Mouse (Mus musculus): ENCODE results near the gene Ggta1. TPM values are rescaled to one million over a fixed set of nuclear protein-coding genes. Genes with fewer than 3 reads are reported as not detected.

The Ggta1 gene
- polyA plus RNA-seq, 1 experiment from 2014 or later: 6.1 TPM

DNA sequence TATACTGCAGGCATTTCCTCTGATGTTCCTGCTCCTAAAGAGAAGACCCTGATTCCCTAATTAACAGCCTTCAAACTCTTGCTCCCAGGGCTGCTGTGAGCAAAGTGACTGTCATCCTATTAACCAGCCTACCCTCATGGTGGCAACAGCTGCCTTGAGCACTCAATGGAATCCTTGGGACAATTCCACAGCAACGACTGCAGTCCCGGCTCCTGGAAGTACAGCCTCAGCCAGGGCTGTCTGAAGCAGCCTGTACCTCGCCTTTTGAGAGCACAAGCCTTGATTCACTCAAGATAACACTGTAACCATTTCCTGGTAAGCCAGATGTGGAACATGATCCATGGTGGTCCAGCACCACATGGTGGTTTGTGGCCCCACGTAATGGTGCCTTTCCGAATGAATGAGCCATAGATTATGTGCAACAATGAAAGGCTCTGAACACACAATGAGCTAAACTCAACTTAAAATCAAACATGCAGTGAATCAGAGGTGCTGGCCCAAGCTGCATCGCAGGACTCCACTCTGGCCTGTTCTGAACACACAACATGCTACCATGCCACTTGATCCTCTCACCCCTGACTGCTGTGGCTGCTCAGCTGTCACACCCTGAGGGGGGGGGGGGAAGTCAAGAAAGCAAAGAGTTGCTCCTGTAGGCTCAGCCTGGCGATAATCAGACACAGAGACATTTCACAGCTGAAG lies 14.7 kb downstream of the Ggta1 start:
- Histone ChIP-seq H3K27me3 (ENCODE audit: control insufficient read depth, insufficient read depth, low read depth, low read length) (no peaks in the 10 kb centered on the region), H3K27ac (ENCODE audit: low read length) (no peak overlapping the region), H3K4me2 (ENCODE audit: low read length) (no peak overlapping the region), H3K4me3 (ENCODE audit: low read depth, low read length) (no peak overlapping the region), H3K9me3 (replicated peaks; ENCODE audit: control insufficient read depth, low read length, poor library complexity, severe bottlenecking) (no peaks in the 10 kb centered on the region), H3K4me1 (ENCODE audit: control insufficient read depth, insufficient read depth, low read length) (no peaks in the 10 kb centered on the region), H3K36me3 (ENCODE audit: control insufficient read depth, insufficient read depth, low read length) (no peaks in the 10 kb centered on the region), H3K9ac (ENCODE audit: low read depth, low read length) (no peak overlapping the region)
- 55% methylated on average over 7 of the region's 7 CpGs for WGBS
- no peak for ATAC-seq

DNA sequence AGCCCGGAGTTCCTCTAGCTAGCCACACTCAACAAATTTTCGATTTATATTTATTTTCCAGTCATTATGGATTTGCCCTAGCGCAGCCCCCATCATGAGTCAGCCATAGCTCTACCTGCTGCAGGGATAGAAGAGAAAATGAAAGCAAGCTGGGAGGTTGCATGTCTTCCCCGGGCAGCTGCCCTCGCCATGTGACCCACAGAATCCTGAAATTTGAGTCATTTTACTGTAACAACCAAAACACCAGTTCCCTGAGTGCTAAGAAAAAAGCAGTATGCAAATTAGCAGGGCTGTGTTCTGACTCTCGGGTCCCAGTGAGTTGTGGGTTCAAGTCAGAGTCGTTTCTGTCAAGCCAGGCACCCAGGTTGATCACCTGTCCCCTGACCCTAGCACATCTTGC lies 15.6 kb downstream of the Ggta1 start:
- no peak overlapping the region for H3K9ac ChIP-seq (ENCODE audit: low read depth, low read length)
- H3K4me3 ChIP-seq (ENCODE audit: low read depth, low read length): no peak overlapping the region
- no peaks in the 10 kb centered on the region for H3K36me3 ChIP-seq (ENCODE audit: control insufficient read depth, insufficient read depth, low read length)
- H3K27ac ChIP-seq (ENCODE audit: low read length): no peak overlapping the region
- no peak for ATAC-seq
- no peaks in the 10 kb centered on the region for H3K4me1 ChIP-seq (ENCODE audit: control insufficient read depth, insufficient read depth, low read length)
- WGBS: 86% methylated on average over 7 of the region's 7 CpGs
- H3K9me3 ChIP-seq (replicated peaks; ENCODE audit: control insufficient read depth, low read length, poor library complexity, severe bottlenecking): no peaks in the 10 kb centered on the region
- no peak overlapping the region for H3K4me2 ChIP-seq (ENCODE audit: low read length)
- H3K27me3 ChIP-seq (ENCODE audit: control insufficient read depth, insufficient read depth, low read depth, low read length): no peaks in the 10 kb centered on the region

DNA sequence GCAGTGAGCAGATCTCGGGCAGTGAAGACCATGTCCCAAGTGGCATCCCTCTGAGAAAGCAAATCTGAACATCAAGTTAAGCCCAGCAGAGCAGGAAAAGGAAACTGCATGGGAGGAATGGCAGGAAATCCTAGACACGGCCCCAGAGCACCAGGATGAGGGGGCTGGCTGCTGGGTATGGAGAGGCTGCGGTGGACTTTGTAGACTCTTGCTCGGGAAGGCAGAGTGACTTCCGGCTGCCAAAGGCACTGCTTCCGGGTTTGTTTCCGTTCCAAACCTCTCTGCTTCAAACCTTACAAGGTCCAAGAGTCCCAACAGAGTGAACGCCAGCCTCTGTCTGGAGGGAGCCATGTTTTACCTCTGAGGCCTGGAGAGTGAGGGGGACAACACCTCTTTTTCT lies 16.2 kb downstream of the Ggta1 start:
- WGBS: 84% methylated on average over 8 of the region's 8 CpGs
- Histone ChIP-seq H3K27ac (ENCODE audit: low read length) (no peak overlapping the region), H3K4me2 (ENCODE audit: low read length) (no peak overlapping the region), H3K9me3 (replicated peaks; ENCODE audit: control insufficient read depth, low read length, poor library complexity, severe bottlenecking) (no peaks in the 10 kb centered on the region), H3K36me3 (ENCODE audit: control insufficient read depth, insufficient read depth, low read length) (no peaks in the 10 kb centered on the region), H3K27me3 (ENCODE audit: control insufficient read depth, insufficient read depth, low read depth, low read length) (no peaks in the 10 kb centered on the region), H3K4me3 (ENCODE audit: low read depth, low read length) (no peak overlapping the region), H3K9ac (ENCODE audit: low read depth, low read length) (no peak overlapping the region), H3K4me1 (ENCODE audit: control insufficient read depth, insufficient read depth, low read length) (no peaks in the 10 kb centered on the region)
- no peak for ATAC-seq

DNA sequence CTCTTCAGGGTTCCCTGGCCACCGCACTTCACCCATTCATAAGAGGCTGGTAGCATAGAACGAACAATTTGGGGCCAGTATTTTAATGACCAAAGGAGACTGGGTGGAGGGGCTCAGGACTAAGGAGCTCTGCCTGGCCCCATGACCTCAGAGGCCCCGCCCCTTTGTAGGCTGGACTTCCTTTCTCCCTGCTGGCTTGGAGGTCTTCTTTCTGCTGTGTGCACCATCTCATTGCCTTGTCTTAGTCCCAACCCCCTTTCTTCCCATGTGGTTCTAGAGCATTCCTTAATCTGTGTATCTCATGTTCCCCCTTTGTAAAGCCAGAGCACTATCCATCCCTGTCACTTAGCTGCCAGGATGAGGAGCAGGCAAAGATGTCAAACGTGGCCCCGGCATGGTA lies 16.7 kb downstream of the Ggta1 start:
- Histone ChIP-seq H3K36me3 (ENCODE audit: control insufficient read depth, insufficient read depth, low read length) (no peaks in the 10 kb centered on the region), H3K27ac (ENCODE audit: low read length) (no peak overlapping the region), H3K9ac (ENCODE audit: low read depth, low read length) (no peak overlapping the region), H3K4me3 (ENCODE audit: low read depth, low read length) (no peak overlapping the region), H3K4me2 (ENCODE audit: low read length) (no peak overlapping the region), H3K27me3 (ENCODE audit: control insufficient read depth, insufficient read depth, low read depth, low read length) (no peaks in the 10 kb centered on the region), H3K4me1 (ENCODE audit: control insufficient read depth, insufficient read depth, low read length) (no peaks in the 10 kb centered on the region), H3K9me3 (replicated peaks; ENCODE audit: control insufficient read depth, low read length, poor library complexity, severe bottlenecking) (no peaks in the 10 kb centered on the region)
- WGBS: 86% methylated on average over 5 of the region's 5 CpGs
- ATAC-seq: no peak

DNA sequence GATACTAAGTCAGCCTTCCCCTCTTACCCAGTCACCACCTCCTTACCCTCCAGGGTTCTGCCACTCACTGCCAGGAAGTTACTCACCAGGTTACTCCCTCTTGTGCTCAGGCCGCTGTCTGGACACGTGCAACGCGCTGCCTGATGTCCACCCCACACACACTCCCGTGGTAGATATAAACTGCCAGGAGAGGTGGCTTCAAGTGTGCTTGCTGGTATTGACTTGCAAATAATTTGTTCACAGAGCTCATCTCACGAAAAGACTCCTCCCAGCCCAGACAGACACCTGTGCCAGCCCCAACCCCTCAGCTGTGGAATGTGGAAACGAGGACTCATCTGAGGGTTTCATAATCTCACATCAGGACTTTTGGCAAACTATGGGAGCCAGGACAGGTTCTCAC lies 17.4 kb downstream of the Ggta1 start:
- H3K4me1 ChIP-seq (ENCODE audit: control insufficient read depth, insufficient read depth, low read length): no peaks in the 10 kb centered on the region
- H3K9ac ChIP-seq (ENCODE audit: low read depth, low read length): no peak overlapping the region
- WGBS: 76% methylated on average over 7 of the region's 7 CpGs
- no peak overlapping the region for H3K4me2 ChIP-seq (ENCODE audit: low read length)
- H3K9me3 ChIP-seq (replicated peaks; ENCODE audit: control insufficient read depth, low read length, poor library complexity, severe bottlenecking): no peaks in the 10 kb centered on the region
- no peak overlapping the region for H3K27ac ChIP-seq (ENCODE audit: low read length)
- no peaks in the 10 kb centered on the region for H3K36me3 ChIP-seq (ENCODE audit: control insufficient read depth, insufficient read depth, low read length)
- ATAC-seq: no peak
- no peak overlapping the region for H3K4me3 ChIP-seq (ENCODE audit: low read depth, low read length)
- no peaks in the 10 kb centered on the region for H3K27me3 ChIP-seq (ENCODE audit: control insufficient read depth, insufficient read depth, low read depth, low read length)

DNA sequence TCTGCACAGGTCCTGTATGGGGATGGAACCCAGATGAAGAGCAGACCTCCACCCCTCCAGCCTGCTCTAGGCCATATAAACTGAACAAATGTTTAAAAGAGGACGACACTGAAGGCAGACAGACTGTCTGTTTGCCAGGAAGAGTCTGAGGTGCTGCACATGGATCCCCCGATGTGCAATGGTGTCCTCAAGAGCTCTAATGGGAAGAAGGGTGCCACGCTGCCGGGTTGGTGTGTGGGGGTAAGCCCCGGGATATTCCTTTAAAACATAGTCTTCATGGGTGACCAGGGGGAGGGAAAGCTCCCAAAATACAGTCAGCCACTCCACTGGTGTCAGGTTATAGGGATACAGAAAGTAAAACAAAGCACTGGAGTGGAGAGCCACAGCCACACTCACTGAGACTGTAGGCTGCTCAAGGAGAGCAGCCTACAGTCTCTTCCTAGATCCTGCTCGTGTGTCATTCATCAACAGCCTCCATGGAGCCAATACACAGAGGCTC lies 18.2 kb downstream of the Ggta1 start:
- H3K9me3 ChIP-seq (replicated peaks; ENCODE audit: control insufficient read depth, low read length, poor library complexity, severe bottlenecking): no peaks in the 10 kb centered on the region
- no peaks in the 10 kb centered on the region for H3K27me3 ChIP-seq (ENCODE audit: control insufficient read depth, insufficient read depth, low read depth, low read length)
- no peak overlapping the region for H3K27ac ChIP-seq (ENCODE audit: low read length)
- no peaks in the 10 kb centered on the region for H3K36me3 ChIP-seq (ENCODE audit: control insufficient read depth, insufficient read depth, low read length)
- no peak overlapping the region for H3K9ac ChIP-seq (ENCODE audit: low read depth, low read length)
- no peaks in the 10 kb centered on the region for H3K4me1 ChIP-seq (ENCODE audit: control insufficient read depth, insufficient read depth, low read length)
- 82% methylated on average over 6 of the region's 6 CpGs for WGBS
- no peak overlapping the region for H3K4me2 ChIP-seq (ENCODE audit: low read length)
- no peak for ATAC-seq
- H3K4me3 ChIP-seq (ENCODE audit: low read depth, low read length): no peak overlapping the region

DNA sequence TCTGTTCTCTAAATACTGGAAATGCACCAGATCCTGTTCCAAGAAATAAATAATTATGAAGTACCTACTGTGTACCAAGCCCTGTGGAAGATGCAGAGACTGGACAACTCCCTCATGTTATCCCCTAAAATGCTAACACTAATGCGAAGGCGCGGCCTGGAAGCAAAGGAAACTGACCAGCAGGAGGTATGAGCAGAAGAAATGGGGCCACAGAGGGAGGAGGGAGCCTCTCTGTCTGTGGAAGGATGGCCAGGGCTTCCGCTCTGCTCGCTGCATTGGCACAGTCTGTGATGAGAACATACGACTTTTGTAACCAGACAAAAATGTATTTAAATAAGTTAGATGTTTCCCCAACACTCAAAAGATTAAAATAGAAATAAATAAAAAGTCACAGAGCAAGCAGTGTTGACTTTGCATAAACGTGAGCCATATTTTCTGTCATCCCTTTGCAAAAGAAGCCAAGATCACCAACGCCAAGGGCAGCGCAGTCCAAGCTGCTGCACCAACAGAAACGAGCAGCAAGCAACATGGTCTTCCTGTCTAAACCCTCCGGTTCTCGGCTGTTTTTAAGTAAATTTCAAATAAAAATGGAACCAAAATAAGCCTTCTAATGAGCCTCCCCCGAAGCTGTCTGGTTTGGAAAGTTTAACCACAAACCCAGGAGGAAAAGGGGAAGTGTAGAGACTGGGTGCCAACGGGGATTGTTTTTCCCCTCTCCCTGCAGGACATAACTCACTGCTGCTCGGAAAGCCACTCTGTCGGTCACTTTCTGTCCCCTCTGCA lies 18.9 kb downstream of the Ggta1 start:
- H3K9me3 ChIP-seq (replicated peaks; ENCODE audit: control insufficient read depth, low read length, poor library complexity, severe bottlenecking): no peaks in the 10 kb centered on the region
- H3K4me2 ChIP-seq (ENCODE audit: low read length): no peak overlapping the region
- no peak overlapping the region for H3K27ac ChIP-seq (ENCODE audit: low read length)
- H3K27me3 ChIP-seq (ENCODE audit: control insufficient read depth, insufficient read depth, low read depth, low read length): no peaks in the 10 kb centered on the region
- WGBS: 74% methylated on average over 16 of the region's 16 CpGs
- ATAC-seq: no peak
- H3K36me3 ChIP-seq (ENCODE audit: control insufficient read depth, insufficient read depth, low read length): no peaks in the 10 kb centered on the region
- H3K4me1 ChIP-seq (ENCODE audit: control insufficient read depth, insufficient read depth, low read length): no peaks in the 10 kb centered on the region
- H3K4me3 ChIP-seq (ENCODE audit: low read depth, low read length): no peak overlapping the region
- H3K9ac ChIP-seq (ENCODE audit: low read depth, low read length): no peak overlapping the region

DNA sequence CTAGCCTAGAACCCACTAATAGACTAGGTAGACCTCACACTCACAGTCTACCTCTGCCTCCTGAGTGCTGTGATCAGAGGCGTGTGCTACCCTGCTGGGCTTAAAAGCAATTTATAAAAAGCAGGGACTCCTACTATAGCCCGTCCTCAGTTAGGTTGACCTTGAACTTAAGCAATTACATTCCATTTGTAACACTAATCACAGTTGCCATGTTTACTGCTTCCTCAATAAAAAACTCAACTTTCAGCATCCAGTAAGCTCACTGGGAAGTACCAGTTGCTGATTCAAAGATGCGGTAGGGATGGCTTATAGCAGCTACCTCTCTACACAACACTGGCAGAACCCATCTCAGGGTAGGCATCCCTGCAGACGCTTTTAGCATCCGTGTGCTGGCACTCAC lies 19.7 kb downstream of the Ggta1 start:
- no peak overlapping the region for H3K4me2 ChIP-seq (ENCODE audit: low read length)
- no peaks in the 10 kb centered on the region for H3K36me3 ChIP-seq (ENCODE audit: control insufficient read depth, insufficient read depth, low read length)
- H3K4me3 ChIP-seq (ENCODE audit: low read depth, low read length): no peak overlapping the region
- H3K27me3 ChIP-seq (ENCODE audit: control insufficient read depth, insufficient read depth, low read depth, low read length): no peaks in the 10 kb centered on the region
- H3K4me1 ChIP-seq (ENCODE audit: control insufficient read depth, insufficient read depth, low read length): no peaks in the 10 kb centered on the region
- no peak overlapping the region for H3K9ac ChIP-seq (ENCODE audit: low read depth, low read length)
- H3K27ac ChIP-seq (ENCODE audit: low read length): no peak overlapping the region
- WGBS: 81% methylated on average over 5 of the region's 5 CpGs
- no peaks in the 10 kb centered on the region for H3K9me3 ChIP-seq (replicated peaks; ENCODE audit: control insufficient read depth, low read length, poor library complexity, severe bottlenecking)
- ATAC-seq: no peak

DNA sequence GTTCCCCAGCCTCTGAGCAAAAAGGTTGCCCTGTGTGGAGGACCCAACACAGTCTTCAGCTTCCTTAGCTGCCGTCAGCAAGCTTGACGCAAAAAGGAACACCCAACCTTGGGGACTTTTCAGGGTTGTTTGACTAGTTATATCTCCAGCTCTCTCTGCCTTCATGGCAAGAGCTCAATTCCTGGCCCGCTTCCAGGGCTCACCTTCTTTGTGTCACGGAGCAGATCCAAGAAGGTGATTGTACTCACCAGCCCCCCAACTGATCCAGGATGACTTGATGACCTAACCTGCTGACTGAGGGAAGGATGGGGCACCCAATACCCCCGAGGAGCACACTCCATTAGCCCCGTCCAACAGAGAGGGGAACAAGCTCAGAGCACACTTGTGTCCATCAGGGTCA lies 21.0 kb downstream of the Ggta1 start:
- no peak overlapping the region for H3K4me3 ChIP-seq (ENCODE audit: low read depth, low read length)
- H3K9me3 ChIP-seq (replicated peaks; ENCODE audit: control insufficient read depth, low read length, poor library complexity, severe bottlenecking): no peaks in the 10 kb centered on the region

More for the DNA sequence above, 21.0 kb downstream of the Ggta1 start:
- ATAC-seq: no peak
- Histone ChIP-seq H3K4me2 (ENCODE audit: low read length) (no peak overlapping the region), H3K9ac (ENCODE audit: low read depth, low read length) (no peak overlapping the region), H3K36me3 (ENCODE audit: control insufficient read depth, insufficient read depth, low read length) (no peaks in the 10 kb centered on the region), H3K27me3 (ENCODE audit: control insufficient read depth, insufficient read depth, low read depth, low read length) (no peaks in the 10 kb centered on the region), H3K4me1 (ENCODE audit: control insufficient read depth, insufficient read depth, low read length) (no peaks in the 10 kb centered on the region), H3K27ac (ENCODE audit: low read length) (no peak overlapping the region)
- WGBS: 92% methylated on average over 6 of the region's 6 CpGs

Measured in midbrain, embryonic 16.5 days (tissue).